Mouse (Mus musculus) layer of hippocampus, adult 8-10 months (tissue): ENCODE measurements around the gene Pdk1. TPM values are rescaled to one million over a fixed set of nuclear protein-coding genes. Genes with fewer than 3 reads are reported as not detected.

ENCODE experiments used
- DNase-seq, 2 experiments: peaks; one replicate each; pipeline ENCODE4 v3.0.0; 2022; ENCODE audit warnings: low spot score in 2 of 2
- total RNA-seq, 4 experiments: library from RNA; stranded (reverse); gene quantifications; 2 replicates each; pipeline ENCODE4 v1.2.4; 2022

Pdk1 gene
- 10 to 100 TPM; 41.2 to 50.9 (median 47.0) TPM for total RNA-seq

GRCm38 (mm10) chr2:71872801-71873443 is at the start of gene Pdk1:
Gene Pdk1, plus strand, starts transcription at chr2:71873224.
- DNase-seq = peak; percentile 94 to 97

- DNase-seq = no peak
These were observed 48.9 kb upstream of the Pdk1 start for GRCm38 (mm10) chr2:71824146-71824545.

GRCm38 (mm10) chr2:71827711-71828110 is 45.3 kb upstream of the Pdk1 start:
- no peak for DNase-seq

GRCm38 (mm10) chr2:71828928-71829327 is 44.1 kb upstream of the Pdk1 start:
- no peak for DNase-seq

GRCm38 (mm10) chr2:71833626-71834025 is 39.4 kb upstream of the Pdk1 start:
- no peak for DNase-seq

GRCm38 (mm10) chr2:71834371-71834770 is 38.7 kb upstream of the Pdk1 start:
- DNase-seq = no peak

- no peak for DNase-seq
These were observed 37.5 kb upstream of the Pdk1 start for GRCm38 (mm10) chr2:71835556-71835955.

GRCm38 (mm10) chr2:71836232-71836631 is 36.8 kb upstream of the Pdk1 start:
- DNase-seq = no peak

- DNase-seq = no peak
These were observed 35.8 kb upstream of the Pdk1 start for GRCm38 (mm10) chr2:71837261-71837660.

GRCm38 (mm10) chr2:71837791-71838190 is 35.2 kb upstream of the Pdk1 start:
- DNase-seq = peak in 1 of 2 experiments; percentile 64

- DNase-seq = no peak
These were observed 29.7 kb upstream of the Pdk1 start for GRCm38 (mm10) chr2:71843316-71843715.

GRCm38 (mm10) chr2:71844906-71845305 is 28.1 kb upstream of the Pdk1 start:
- no peak for DNase-seq

GRCm38 (mm10) chr2:71852161-71852560 is 20.9 kb upstream of the Pdk1 start:
- DNase-seq = peak in 1 of 2 experiments; percentile 72

- DNase-seq = no peak
These were observed 17.9 kb upstream of the Pdk1 start for GRCm38 (mm10) chr2:71855076-71855475.

GRCm38 (mm10) chr2:71863531-71864173 is 9.4 kb upstream of the Pdk1 start:
- DNase-seq = no peak

GRCm38 (mm10) chr2:71865022-71865421 is 8.0 kb upstream of the Pdk1 start:
- DNase-seq = peak; percentile 80 to 84

GRCm38 (mm10) chr2:71865935-71866334 is 7.1 kb upstream of the Pdk1 start:
- DNase-seq = no peak

GRCm38 (mm10) chr2:71866565-71866964 is 6.5 kb upstream of the Pdk1 start:
- no peak for DNase-seq

GRCm38 (mm10) chr2:71867019-71867418 is 6.0 kb upstream of the Pdk1 start:
- DNase-seq = no peak

GRCm38 (mm10) chr2:71867480-71867879 is 5.5 kb upstream of the Pdk1 start:
- no peak for DNase-seq

- DNase-seq = no peak
These were observed 4.8 kb upstream of the Pdk1 start for GRCm38 (mm10) chr2:71868256-71868655.

GRCm38 (mm10) chr2:71872141-71872540 is 883 bp upstream of the Pdk1 start:
- no peak for DNase-seq
